Mouse (Mus musculus): ENCODE measurements around the gene Utp14b. TPM values are rescaled to one million over a fixed set of nuclear protein-coding genes. Genes with fewer than 3 reads are reported as not detected.
A peak's percentile ranks its signal among the peaks of the same experiment; 100 is the strongest.

Gene Utp14b
- 1.8 and 2.5 TPM in 2 replicates for polyA plus RNA-seq (2015; fragmentation: Nextera tagmentation; extraction: Ambion mirVana)

DNA sequence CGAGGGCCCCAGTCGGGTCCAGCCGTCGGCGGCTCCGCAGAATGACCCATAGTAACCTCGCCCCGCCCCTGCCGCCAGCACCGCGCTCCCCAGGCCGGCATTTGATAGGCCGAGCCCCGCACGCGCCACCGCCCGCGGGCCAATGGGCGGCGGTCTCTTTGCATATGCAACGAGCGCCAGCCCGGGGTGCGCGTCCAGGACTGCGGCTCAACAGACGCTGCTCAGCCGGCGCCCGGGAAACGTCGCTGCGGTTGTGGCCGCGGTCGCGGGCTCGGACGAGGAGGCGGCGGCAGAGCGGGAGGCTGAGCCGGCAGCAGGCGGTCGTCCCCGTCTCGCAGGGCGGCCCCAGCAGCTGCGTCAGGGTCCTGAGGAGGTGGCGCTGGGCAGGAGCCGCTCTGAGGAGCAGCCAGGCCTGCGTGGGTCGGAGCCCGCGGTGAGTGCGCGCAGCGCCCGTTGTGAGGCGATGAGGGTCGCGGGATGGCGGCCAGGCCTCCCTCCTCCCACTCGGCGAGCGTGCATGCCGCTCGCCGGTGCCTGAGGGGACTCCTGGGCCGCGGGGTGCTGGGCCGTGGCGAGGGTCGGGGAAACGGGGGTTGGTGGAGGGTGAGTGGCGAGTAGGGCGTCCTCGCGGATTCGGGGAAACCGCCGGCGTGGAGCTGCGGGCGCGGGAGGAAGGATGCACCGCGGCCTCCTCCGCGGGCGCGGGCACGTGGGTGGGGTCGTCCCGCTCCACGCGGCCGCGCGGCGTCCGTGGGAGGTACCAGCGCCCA is at the start of gene Utp14b, which contains the start of gene Acsl3:
TSS of gene Utp14b (plus strand) at position 368 of the 770 bp plus-strand sequence.
TSS of gene Acsl3 (plus strand) at position 155 of the 770 bp plus-strand sequence.
- Histone ChIP-seq H3K27ac (replicated peaks) (peak within 1 kb of the TSS; percentile 96), H3K36me3 (no peaks in the 10 kb centered on the region), H3K9ac (replicated peaks) (peak within 1 kb of the TSS; percentile 87), H3K27me3 (no peaks in the 10 kb centered on the region), H3K4me3 (peak within 1 kb of the TSS; percentile 66), H3K4me1 (peaks cover 35% of the 10 kb centered on the region), H3K4me2 (replicated peaks) (peak within 1 kb of the TSS; percentile 65), H3K9me3 (no peaks in the 10 kb centered on the region)
- WGBS, result 2% methylated on average over 102 of the region's 104 CpGs
- peak; percentile 100 for ATAC-seq (replicated peaks)

DNA sequence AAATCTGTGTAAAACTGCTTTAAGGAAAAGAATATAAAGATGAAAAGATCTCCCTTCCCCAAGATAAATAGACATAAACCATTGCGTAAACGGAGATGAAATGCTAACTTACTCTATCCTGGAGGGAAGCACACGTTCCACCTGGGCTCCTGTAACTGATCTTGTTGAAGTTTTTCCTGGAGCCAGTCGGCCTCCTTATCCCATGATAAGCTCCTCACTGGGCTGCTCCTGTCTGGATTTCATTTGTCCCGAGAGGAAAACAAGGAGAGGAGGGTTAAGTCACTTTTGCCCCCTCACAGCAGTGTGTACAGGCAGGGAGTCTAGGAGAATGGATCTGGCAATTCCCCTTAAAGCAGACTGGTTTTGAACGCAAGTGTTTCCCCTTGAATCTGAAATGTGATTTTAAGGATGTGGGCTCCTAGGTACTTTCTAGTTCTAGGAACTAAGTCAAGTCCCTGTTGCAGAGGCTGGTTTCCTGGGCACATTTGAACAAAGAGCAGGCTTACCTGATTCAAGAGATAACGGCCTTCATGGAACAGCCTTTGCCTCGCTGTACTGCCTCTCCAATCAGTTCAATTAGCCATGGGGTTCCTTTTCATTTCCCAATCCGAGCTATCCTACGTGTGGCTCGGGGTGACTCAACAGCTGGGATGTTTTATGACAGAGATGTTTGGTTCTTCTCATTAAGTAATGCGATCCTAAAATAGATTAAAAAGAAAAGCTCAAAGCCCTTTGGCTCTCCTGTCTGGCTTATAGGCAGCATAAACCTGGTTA is 48.5 kb upstream of the Utp14b start:
- H3K4me2 ChIP-seq (replicated peaks), result no peak overlapping the region
- H3K27me3 ChIP-seq, result no peaks in the 10 kb centered on the region
- H3K27ac ChIP-seq (replicated peaks), result no peak overlapping the region
- no peaks in the 10 kb centered on the region for H3K4me1 ChIP-seq
- no peak overlapping the region for H3K4me3 ChIP-seq
- no peaks in the 10 kb centered on the region for H3K9me3 ChIP-seq
- H3K36me3 ChIP-seq, result no peaks in the 10 kb centered on the region
- ATAC-seq (replicated peaks), result no peak
- 30% methylated on average over 12 of the region's 12 CpGs for WGBS
- H3K9ac ChIP-seq (replicated peaks), result no peak overlapping the region

DNA sequence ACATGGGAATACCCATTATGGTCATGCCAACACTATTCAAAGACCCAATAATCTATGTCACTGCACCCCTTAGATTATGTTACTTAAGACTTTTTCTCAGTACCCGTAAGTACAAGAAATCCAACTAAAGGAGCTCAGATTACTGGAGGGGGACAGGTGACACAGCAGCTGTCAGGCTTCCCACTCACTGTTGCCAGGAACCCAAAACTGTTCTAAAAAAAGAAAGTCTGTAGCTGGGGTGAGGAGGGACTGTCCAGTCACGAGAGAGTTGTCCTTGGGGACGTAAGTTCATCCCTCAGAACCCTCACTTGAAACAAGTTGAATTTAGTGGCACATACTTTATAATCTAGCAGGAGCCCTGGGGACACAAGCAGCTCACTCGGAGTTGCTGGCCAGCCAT is 46.8 kb upstream of the Utp14b start:
- Histone ChIP-seq H3K27me3 (no peaks in the 10 kb centered on the region), H3K9me3 (no peaks in the 10 kb centered on the region), H3K36me3 (no peaks in the 10 kb centered on the region), H3K4me3 (no peak overlapping the region), H3K4me1 (no peaks in the 10 kb centered on the region), H3K9ac (replicated peaks) (no peak overlapping the region), H3K4me2 (replicated peaks) (no peak overlapping the region), H3K27ac (replicated peaks) (no peak overlapping the region)
- ATAC-seq (replicated peaks), result no peak
- whole genome bisulfite sequencing, result 65% methylated on average over 4 of the region's 4 CpGs

DNA sequence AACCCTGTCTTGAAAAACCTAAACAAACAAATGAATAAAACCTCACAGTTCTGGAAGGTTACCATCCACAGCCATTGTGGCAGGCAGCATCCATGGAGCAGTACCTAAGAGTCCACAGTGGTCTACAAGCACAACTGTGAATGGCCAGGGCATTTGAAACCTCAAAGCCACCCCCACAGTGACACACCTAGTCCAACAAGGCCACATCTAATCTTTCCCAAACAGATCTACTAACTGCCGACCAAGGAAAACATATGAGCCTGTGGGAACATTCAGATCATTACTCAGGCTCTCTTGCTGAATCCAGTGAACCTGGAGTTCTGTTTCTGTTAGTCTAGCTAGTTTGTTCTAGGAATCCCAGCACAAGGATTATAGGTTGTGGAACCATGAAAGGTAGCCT is 44.9 kb upstream of the Utp14b start:
- Histone ChIP-seq H3K4me3 (no peak overlapping the region), H3K4me1 (no peaks in the 10 kb centered on the region), H3K9ac (replicated peaks) (no peak overlapping the region), H3K27ac (replicated peaks) (no peak overlapping the region), H3K4me2 (replicated peaks) (no peak overlapping the region), H3K27me3 (no peaks in the 10 kb centered on the region), H3K9me3 (no peaks in the 10 kb centered on the region; the same call in 1 of the 2 replicates), H3K36me3 (no peaks in the 10 kb centered on the region)
- WGBS, result 86% methylated on average over 1 of the region's 1 CpGs
- no peak for ATAC-seq (replicated peaks)

DNA sequence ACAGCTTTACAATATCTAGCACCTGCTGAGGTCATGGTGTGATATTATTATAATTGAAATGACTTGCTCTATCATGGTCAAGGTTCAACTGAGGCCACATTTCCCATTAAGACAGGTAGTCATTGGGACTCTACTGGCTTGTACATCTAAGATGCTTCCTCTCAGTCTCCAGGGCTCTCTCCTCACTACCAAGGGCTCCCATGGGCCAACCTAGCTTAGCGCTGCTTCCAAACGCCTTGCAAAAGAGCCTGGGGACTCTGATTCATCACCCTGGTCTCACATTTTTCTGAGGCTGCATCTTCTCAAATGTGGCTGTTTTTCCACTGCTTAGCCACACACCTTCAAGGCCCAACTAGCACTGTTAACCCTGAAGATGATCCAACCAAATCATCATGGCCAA is 33.5 kb upstream of the Utp14b start:
- Histone ChIP-seq H3K4me1 (no peaks in the 10 kb centered on the region), H3K9me3 (no peaks in the 10 kb centered on the region), H3K4me2 (replicated peaks) (no peak overlapping the region), H3K4me3 (no peak overlapping the region), H3K36me3 (no peaks in the 10 kb centered on the region), H3K9ac (replicated peaks) (no peak overlapping the region), H3K27ac (replicated peaks) (no peak overlapping the region), H3K27me3 (no peaks in the 10 kb centered on the region)
- 91% methylated on average over 2 of the region's 2 CpGs for WGBS
- ATAC-seq (replicated peaks), result no peak

DNA sequence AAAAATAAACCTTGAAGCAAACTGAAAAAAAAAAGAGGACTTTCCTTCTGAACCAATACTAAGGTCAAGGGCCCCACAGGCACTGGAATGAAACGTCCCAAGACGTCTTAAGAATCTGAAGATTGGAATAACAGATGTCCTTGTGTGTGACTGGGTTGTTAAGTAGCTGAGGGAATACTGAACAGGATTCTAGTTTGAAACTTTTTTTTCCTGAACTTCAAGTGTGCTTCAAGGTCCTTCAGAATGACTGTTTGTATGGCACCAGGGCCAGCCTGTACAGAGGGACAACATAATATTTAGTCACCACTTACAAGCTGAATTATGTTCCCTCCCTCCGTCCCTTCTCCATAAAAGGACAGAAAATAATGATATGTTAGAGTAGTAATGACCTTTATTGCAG is 23.4 kb upstream of the Utp14b start:
- WGBS, result 65% methylated on average over 3 of the region's 3 CpGs
- ATAC-seq (replicated peaks), result no peak
- H3K4me1 ChIP-seq, result no peaks in the 10 kb centered on the region
- H3K27me3 ChIP-seq, result no peaks in the 10 kb centered on the region
- no peaks in the 10 kb centered on the region for H3K36me3 ChIP-seq
- no peak overlapping the region for H3K9ac ChIP-seq (replicated peaks)
- H3K4me3 ChIP-seq, result no peak overlapping the region
- H3K9me3 ChIP-seq, result no peaks in the 10 kb centered on the region
- no peak overlapping the region for H3K4me2 ChIP-seq (replicated peaks)
- H3K27ac ChIP-seq (replicated peaks), result no peak overlapping the region

DNA sequence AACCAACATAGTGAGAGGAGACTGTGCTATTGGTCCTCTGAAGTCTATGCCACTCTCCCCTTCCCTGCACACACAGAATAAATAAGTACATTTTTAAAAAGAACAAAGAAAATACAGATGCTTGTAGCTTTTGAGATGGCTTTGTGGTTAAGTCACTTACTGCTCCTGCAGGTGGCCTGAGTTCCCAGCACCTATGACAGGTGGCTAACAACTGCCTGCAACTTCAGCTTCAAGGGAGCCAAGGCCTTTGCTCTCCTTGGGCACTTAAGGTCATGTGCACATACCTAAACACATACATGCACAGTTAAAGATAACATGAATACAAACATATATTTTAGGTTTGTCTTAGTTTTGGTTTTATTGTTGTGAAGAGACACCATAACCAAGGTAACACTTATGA is 17.0 kb upstream of the Utp14b start:
- Histone ChIP-seq H3K4me2 (replicated peaks) (no peak overlapping the region), H3K9ac (replicated peaks) (no peak overlapping the region), H3K9me3 (no peaks in the 10 kb centered on the region), H3K4me3 (no peak overlapping the region), H3K4me1 (no peaks in the 10 kb centered on the region), H3K27me3 (no peaks in the 10 kb centered on the region), H3K36me3 (no peaks in the 10 kb centered on the region), H3K27ac (replicated peaks) (no peak overlapping the region)
- no peak for ATAC-seq (replicated peaks)

DNA sequence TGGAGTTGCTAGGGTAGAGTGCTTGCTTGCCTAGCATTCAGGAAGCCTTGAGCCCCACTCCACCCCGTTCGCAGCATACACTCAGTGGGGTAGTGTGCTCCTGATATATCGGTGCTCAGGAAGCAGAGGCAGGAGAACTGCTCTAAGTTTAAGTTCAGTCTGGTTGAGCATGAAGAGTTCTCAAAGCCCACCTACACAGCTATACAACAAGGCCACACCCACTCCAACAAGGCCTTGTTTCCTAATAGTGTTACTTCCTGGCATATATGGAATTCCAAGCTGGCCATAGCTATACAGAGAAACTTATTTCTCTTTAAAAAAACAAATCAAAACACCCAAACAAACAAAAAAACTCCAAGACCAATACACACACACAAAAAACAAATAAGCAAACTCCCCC is 16.0 kb upstream of the Utp14b start:
- Histone ChIP-seq H3K4me1 (no peaks in the 10 kb centered on the region), H3K4me2 (replicated peaks) (no peak overlapping the region), H3K4me3 (no peak overlapping the region), H3K36me3 (no peaks in the 10 kb centered on the region), H3K9me3 (no peaks in the 10 kb centered on the region), H3K9ac (replicated peaks) (no peak overlapping the region), H3K27me3 (no peaks in the 10 kb centered on the region), H3K27ac (replicated peaks) (no peak overlapping the region)
- WGBS, result 95% methylated on average over 3 of the region's 3 CpGs
- ATAC-seq (replicated peaks), result no peak

DNA sequence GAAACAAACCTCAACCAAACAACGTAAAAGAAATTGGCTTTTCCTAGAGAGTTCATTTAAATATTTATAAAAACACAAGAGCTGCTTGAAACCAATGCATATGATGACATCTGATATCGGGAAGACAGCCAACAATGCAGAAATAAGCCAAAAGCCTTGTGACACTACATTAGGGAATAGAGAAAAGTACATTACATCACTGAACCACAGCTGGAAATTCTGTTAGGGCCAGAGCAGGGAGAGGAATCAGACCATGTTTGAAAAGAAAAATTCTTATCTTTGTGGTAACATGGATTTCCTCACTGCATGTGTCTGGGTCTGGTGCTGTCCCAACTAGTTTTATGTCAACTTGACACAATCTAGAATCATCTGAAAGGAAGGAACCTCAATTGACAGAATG is 15.6 kb upstream of the Utp14b start:
- H3K4me1 ChIP-seq, result no peaks in the 10 kb centered on the region

DNA sequence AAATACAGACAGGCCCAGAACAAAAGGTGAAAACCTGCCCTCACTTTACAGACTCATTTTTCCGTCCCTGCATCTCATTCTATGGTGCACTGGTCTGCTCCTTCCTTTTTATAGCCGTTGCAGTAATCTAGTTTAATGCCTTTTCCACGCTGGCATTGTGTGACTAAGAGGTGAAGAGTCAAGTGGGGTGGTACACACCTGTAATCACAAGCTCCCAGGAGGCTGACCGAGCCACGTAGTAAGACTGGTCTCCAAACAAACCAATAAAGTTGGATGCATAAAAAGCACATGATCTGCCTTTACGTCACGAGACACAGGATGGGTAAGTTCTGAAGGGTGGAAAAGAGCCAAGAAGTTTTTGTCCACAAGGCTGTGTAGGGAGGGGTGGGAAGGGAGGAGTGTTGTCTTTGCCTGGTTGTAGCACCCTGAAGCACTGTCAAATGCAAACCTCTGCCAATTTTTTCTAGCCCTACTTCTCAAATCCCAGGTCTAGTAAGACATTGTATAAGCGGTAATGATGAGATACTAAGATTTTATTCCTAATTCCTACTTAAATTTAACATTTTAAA is 10.4 kb upstream of the Utp14b start:
- 65% methylated on average over 8 of the region's 8 CpGs for WGBS
- no peak for ATAC-seq (replicated peaks)
- Histone ChIP-seq H3K4me2 (replicated peaks) (no peak overlapping the region), H3K4me1 (no peaks in the 10 kb centered on the region), H3K27ac (replicated peaks) (no peak overlapping the region), H3K4me3 (no peak overlapping the region), H3K9ac (replicated peaks) (no peak overlapping the region), H3K9me3 (no peaks in the 10 kb centered on the region), H3K27me3 (no peaks in the 10 kb centered on the region), H3K36me3 (no peaks in the 10 kb centered on the region)

More for the DNA sequence above, 15.6 kb upstream of the Utp14b start:
- no peak overlapping the region for H3K4me2 ChIP-seq (replicated peaks)
- H3K27ac ChIP-seq (replicated peaks), result no peak overlapping the region
- no peak overlapping the region for H3K4me3 ChIP-seq
- H3K9me3 ChIP-seq, result no peaks in the 10 kb centered on the region
- H3K36me3 ChIP-seq, result no peaks in the 10 kb centered on the region
- no peak overlapping the region for H3K9ac ChIP-seq (replicated peaks)
- WGBS, result 66% methylated on average over 2 of the region's 2 CpGs
- no peak for ATAC-seq (replicated peaks)
- H3K27me3 ChIP-seq, result no peaks in the 10 kb centered on the region

DNA sequence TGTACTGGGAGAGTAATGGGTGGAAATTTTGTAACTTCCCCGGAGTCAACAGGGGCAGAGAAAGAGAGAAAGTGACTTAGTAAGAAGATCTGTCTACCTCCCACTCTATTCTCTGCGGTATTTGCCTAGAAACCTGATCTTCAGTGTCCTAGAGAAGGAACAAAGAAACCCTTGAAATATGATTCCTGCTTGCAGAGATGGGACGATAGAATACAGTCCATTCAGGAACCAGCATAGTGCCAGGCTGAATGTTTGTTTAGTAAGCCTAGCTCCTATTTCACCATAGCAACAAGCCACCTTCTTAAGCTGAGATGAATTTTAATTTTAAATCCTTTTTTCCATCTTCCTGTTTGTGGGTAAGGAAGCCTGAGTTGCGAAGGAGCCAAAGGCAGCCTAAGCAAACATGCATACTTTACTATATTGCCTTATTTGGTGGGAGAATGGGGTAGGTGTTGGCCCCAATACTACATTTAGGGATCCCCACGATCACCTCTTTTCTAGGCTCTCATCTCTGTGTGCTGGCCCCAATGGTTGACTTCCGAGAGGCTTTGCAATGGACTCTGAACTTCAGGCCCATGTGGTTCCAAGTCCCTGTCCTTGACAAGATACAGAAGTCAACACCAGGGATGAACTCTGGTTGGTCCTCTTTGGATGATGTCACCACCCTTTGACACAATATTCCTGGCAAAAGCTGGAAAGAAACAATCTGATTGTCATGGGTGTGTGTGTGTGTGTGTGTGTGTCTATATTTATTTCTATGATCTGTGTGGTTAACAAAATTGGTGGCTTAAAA is 8.4 kb upstream of the Utp14b start:
- no peaks in the 10 kb centered on the region for H3K36me3 ChIP-seq
- ATAC-seq (replicated peaks), result no peak
- H3K4me3 ChIP-seq, result no peak overlapping the region
- H3K9me3 ChIP-seq, result no peaks in the 10 kb centered on the region
- WGBS, result 49% methylated on average over 6 of the region's 6 CpGs
- H3K27me3 ChIP-seq, result no peaks in the 10 kb centered on the region
- no peak overlapping the region for H3K27ac ChIP-seq (replicated peaks)
- no peak overlapping the region for H3K9ac ChIP-seq (replicated peaks)
- no peak overlapping the region for H3K4me2 ChIP-seq (replicated peaks)
- no peaks in the 10 kb centered on the region for H3K4me1 ChIP-seq

DNA sequence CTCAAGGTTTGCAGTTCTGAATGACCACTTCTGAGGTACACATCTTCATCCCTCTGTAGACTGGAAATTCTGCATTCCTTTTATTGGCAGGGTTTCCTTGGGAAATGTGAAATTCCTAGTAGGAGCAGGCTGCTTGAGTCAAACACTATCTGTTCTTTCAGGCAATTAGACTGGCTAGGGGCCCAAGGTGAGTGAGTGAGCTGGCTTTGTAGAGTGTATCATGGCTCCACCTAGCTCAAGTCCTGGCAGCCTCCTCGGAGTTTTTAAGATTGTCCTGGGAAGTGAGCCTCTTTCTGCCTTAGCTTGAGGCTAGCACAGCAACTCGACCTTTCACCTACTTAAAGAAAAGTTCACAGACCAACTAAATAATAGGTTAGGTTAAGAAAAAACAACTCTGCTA is 1.4 kb upstream of the Utp14b start:
- Histone ChIP-seq H3K27me3 (no peaks in the 10 kb centered on the region), H3K4me2 (replicated peaks) (no peak overlapping the region), H3K36me3 (no peaks in the 10 kb centered on the region), H3K4me3 (no peak overlapping the region), H3K9ac (replicated peaks) (no peak overlapping the region), H3K9me3 (no peaks in the 10 kb centered on the region), H3K4me1 (peaks cover 35% of the 10 kb centered on the region), H3K27ac (replicated peaks) (no peak overlapping the region)
- ATAC-seq (replicated peaks), result no peak
- WGBS, result 18% methylated on average over 2 of the region's 2 CpGs
